Mouse (Mus musculus): ENCODE results near the gene Lrrc73. TPM values are rescaled to one million over a fixed set of nuclear protein-coding genes. Genes with fewer than 3 reads are reported as not detected.
A peak's percentile ranks its signal among the peaks of the same experiment; 100 is the strongest.

Gene Lrrc73
- total and polyA plus RNA-seq, 2 experiments from 2014 or later = 36.1 to 51.5 TPM

DNA sequence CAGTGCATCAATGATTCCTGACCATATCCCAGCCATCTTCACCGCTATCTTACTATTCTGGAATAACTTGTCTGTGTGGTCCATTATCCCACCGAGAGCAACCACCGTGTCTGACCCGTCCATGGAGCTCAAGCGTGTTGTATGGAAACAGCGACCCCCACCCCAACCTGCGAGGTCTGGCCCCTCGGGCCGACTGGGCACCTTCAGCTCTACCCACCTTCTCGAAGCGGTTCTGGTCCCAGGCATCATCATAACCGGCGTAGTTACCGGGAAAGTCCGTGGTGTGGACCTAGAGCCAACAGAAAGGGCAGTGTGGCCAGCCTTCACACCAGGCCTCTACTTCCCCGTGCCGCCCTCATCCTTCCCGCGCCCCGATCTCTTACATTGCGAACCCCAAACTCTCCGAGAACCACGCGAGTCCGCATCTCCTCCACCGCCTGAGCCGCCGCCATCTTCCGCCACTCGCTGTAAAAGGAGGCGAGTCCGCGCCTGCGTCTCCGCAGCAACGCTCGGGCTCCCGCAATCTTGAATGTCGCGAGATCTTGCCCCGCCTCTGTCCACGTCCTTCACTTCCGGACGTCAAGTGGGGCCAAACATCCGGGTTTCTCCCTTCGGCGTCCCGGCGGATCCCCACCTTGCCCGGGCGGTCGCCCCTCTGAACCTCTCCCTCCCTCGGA, 5.7 kb upstream of the Lrrc73 start, which contains the start of the genes Polr1c and Yipf3:
Polr1c (minus strand) TSS at position 543 of the 677 bp plus-strand sequence.
Yipf3 (plus strand) TSS at position 569 of the 677 bp plus-strand sequence.
- H3K27me3 ChIP-seq (ENCODE audit: insufficient read depth, low read length) = no peaks in the 10 kb centered on the region
- peaks cover 59% of the 10 kb centered on the region for H3K36me3 ChIP-seq (ENCODE audit: insufficient read depth)
- 2% methylated on average over 53 of the region's 53 CpGs for WGBS
- H3K9me3 ChIP-seq (ENCODE audit: low read length) = no peaks in the 10 kb centered on the region
- TF ChIP-seq CTCF (IDR thresholded peaks at IDR 0.05; ENCODE audit: low read depth) = no peak
- H3K4me1 ChIP-seq (ENCODE audit: insufficient read depth) = peaks cover 15% of the 10 kb centered on the region
- H3K9ac ChIP-seq = peak within 1 kb of the TSS; percentile 97
- peak within 1 kb of the TSS; percentile 99 for H3K4me3 ChIP-seq (ENCODE audit: low read depth, low read length)
- ATAC-seq = peak; percentile 97
- H3K4me2 ChIP-seq (ENCODE audit: low read depth) = peak within 1 kb of the TSS; percentile 90
- peak within 1 kb of the TSS; percentile 85 for H3K27ac ChIP-seq (ENCODE audit: low read depth, low read length)
- DNase-seq = peak; percentile 96

DNA sequence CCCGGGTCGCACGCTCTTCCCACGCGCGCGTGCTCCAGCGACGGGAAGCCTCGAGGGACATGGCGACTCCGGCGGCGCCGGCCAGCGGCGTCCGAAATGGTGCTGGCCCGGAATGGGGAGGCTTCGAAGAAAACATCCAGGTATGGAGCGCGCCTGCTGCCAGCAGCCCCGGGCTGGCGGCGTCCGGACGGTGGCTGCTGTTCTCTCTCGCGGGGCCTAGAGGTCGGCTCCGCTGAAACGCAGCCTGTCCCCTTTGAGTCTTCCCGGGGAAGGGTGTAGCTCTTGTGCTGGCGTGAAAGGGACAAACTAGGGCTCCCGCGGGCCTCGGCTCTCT, 5.2 kb upstream of the Lrrc73 start:
- Histone ChIP-seq H3K9ac (peak overlapping the region; percentile 97), H3K27me3 (ENCODE audit: insufficient read depth, low read length) (no peaks in the 10 kb centered on the region), H3K4me3 (ENCODE audit: low read depth, low read length) (peak overlapping the region; percentile 99), H3K36me3 (ENCODE audit: insufficient read depth) (peaks cover 55% of the 10 kb centered on the region), H3K9me3 (ENCODE audit: low read length) (no peaks in the 10 kb centered on the region), H3K4me2 (ENCODE audit: low read depth) (peak overlapping the region; percentile 90), H3K4me1 (ENCODE audit: insufficient read depth) (peaks cover 16% of the 10 kb centered on the region), H3K27ac (ENCODE audit: low read depth, low read length) (peak overlapping the region; percentile 85)
- ATAC-seq (peak; percentile 43), DNase-seq (no peak)
- no peak for TF ChIP-seq CTCF (IDR thresholded peaks at IDR 0.05; ENCODE audit: low read depth)
- WGBS = under 1% methylated on average over 37 of the region's 37 CpGs

GRCm38 (mm10) chr17:46251174-46251573, 2.2 kb upstream of the Lrrc73 start:
- Histone ChIP-seq H3K4me2 (ENCODE audit: low read depth) (no peak overlapping the region), H3K9ac (no peak overlapping the region), H3K4me3 (ENCODE audit: low read depth, low read length) (no peak overlapping the region), H3K36me3 (ENCODE audit: insufficient read depth) (peaks cover 27% of the 10 kb centered on the region), H3K4me1 (ENCODE audit: insufficient read depth) (peaks cover 29% of the 10 kb centered on the region), H3K27ac (ENCODE audit: low read depth, low read length) (no peak overlapping the region), H3K27me3 (ENCODE audit: insufficient read depth, low read length) (no peaks in the 10 kb centered on the region), H3K9me3 (ENCODE audit: low read length) (no peaks in the 10 kb centered on the region)
- ATAC-seq (no peak), DNase-seq (no peak)
- TF ChIP-seq CTCF (IDR thresholded peaks at IDR 0.05; ENCODE audit: low read depth) = peak; percentile 19; the same call in 1 of the 2 replicates
- WGBS = 86% methylated on average over 7 of the region's 7 CpGs

GRCm38 (mm10) chr17:46252571-46253451, 520 bp upstream of the Lrrc73 start:
- ATAC-seq = no peak; the same call in 1 of the 2 replicates
- 57% methylated on average over 14 of the region's 14 CpGs for WGBS

GRCm38 (mm10) chr17:46254106-46254505, 775 bp downstream of the Lrrc73 start:
- 3% methylated on average over 43 of the region's 54 CpGs for WGBS
- H3K4me3 ChIP-seq (ENCODE audit: low read depth, low read length) = peak overlapping the region; percentile 74
- peak overlapping the region; percentile 89 for H3K4me2 ChIP-seq (ENCODE audit: low read depth)
- H3K27me3 ChIP-seq (ENCODE audit: insufficient read depth, low read length) = no peaks in the 10 kb centered on the region
- DNase-seq = peak; percentile 53
- H3K27ac ChIP-seq (ENCODE audit: low read depth, low read length) = peak overlapping the region; percentile 86
- peaks cover 35% of the 10 kb centered on the region for H3K36me3 ChIP-seq (ENCODE audit: insufficient read depth)
- peaks cover 16% of the 10 kb centered on the region for H3K4me1 ChIP-seq (ENCODE audit: insufficient read depth)
- ATAC-seq = peak; percentile 44
- peak overlapping the region; percentile 89 for H3K9ac ChIP-seq
- TF ChIP-seq CTCF (IDR thresholded peaks at IDR 0.05; ENCODE audit: low read depth) = no peak
- no peaks in the 10 kb centered on the region for H3K9me3 ChIP-seq (ENCODE audit: low read length)

More at GRCm38 (mm10) chr17:46252571-46253451, 520 bp upstream of the Lrrc73 start:
- peak; percentile 72 for DNase-seq
- Histone ChIP-seq H3K9ac (peak overlapping the region; percentile 89; the same call in 1 of the 2 replicates), H3K36me3 (ENCODE audit: insufficient read depth) (peaks cover 29% of the 10 kb centered on the region), H3K27me3 (ENCODE audit: insufficient read depth, low read length) (no peaks in the 10 kb centered on the region), H3K4me2 (ENCODE audit: low read depth) (peak overlapping the region; percentile 89), H3K4me1 (ENCODE audit: insufficient read depth) (peaks cover 22% of the 10 kb centered on the region), H3K4me3 (ENCODE audit: low read depth, low read length) (peak overlapping the region; percentile 74; the same call in 1 of the 2 replicates), H3K9me3 (ENCODE audit: low read length) (no peaks in the 10 kb centered on the region), H3K27ac (ENCODE audit: low read depth, low read length) (no peak overlapping the region)
- TF ChIP-seq CTCF (IDR thresholded peaks at IDR 0.05; ENCODE audit: low read depth) = peak; percentile 55

DNA sequence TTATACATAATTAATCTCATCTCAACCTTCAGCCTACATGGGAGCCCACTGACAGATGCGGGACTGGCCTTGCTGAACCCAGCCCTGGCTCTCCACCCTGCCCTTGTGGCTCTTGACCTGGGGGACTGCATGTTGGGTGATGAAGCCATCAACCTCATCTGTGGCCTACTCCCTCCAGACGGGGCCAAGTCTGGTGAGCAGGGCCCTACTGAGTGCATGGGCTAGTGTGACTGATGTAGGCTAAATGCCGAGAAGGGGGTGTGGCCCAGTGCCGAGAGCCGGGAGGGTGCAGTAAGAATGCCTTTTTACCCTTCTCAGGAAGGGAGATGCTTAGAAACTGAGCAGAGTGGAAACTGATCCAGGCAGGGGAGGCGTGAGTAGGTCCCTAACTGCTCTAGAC, 1.8 kb downstream of the Lrrc73 start:
- Histone ChIP-seq H3K27ac (ENCODE audit: low read depth, low read length) (no peak overlapping the region), H3K4me1 (ENCODE audit: insufficient read depth) (peaks cover 14% of the 10 kb centered on the region), H3K27me3 (ENCODE audit: insufficient read depth, low read length) (no peaks in the 10 kb centered on the region), H3K36me3 (ENCODE audit: insufficient read depth) (peaks cover 42% of the 10 kb centered on the region), H3K9ac (peak overlapping the region; percentile 89), H3K4me3 (ENCODE audit: low read depth, low read length) (peak overlapping the region; percentile 74), H3K4me2 (ENCODE audit: low read depth) (peak overlapping the region; percentile 89), H3K9me3 (ENCODE audit: low read length) (no peaks in the 10 kb centered on the region)
- TF ChIP-seq CTCF (IDR thresholded peaks at IDR 0.05; ENCODE audit: low read depth) = no peak
- 26% methylated on average over 6 of the region's 6 CpGs for WGBS
- no peak for DNase-seq
- no peak for ATAC-seq
